Mouse (Mus musculus): ENCODE results near the gene Bsn. TPM values are rescaled to one million over a fixed set of nuclear protein-coding genes. Genes with fewer than 3 reads are reported as not detected.

Gene Bsn
- total and polyA plus RNA-seq, 2 experiments: under 0.01 TPM

GRCm38 (mm10) chr9:108146451-108146850, 43.7 kb downstream of the Bsn start:
- Histone ChIP-seq H3K27ac (replicated peaks; ENCODE audit: insufficient read depth, low read depth, low read length) (no peak overlapping the region), H3K79me2 (ENCODE audit: control insufficient read depth, insufficient read depth, low read length) (no peaks in the 10 kb centered on the region), H3K36me3 (ENCODE audit: control insufficient read depth, insufficient read depth, low read length) (no peaks in the 10 kb centered on the region), H3K27me3 (ENCODE audit: control insufficient read depth, insufficient read depth, low read length) (no peaks in the 10 kb centered on the region), H3K4me3 (ENCODE audit: insufficient read depth, low read depth, low read length) (no peak overlapping the region), H3K4me1 (ENCODE audit: control insufficient read depth, insufficient read depth, low read length) (no peaks in the 10 kb centered on the region), H3K9ac (ENCODE audit: low read depth, low read length) (no peak overlapping the region)
- WGBS: 68% methylated on average over 4 of the region's 4 CpGs
- TF ChIP-seq POLR2A (IDR thresholded peaks at IDR 0.05; ENCODE audit: extremely low read depth, insufficient read depth, low read length): no peak
- no peak for DNase-seq (ENCODE audit: extremely low read depth, low read depth, low spot score)

GRCm38 (mm10) chr9:108145740-108146139, 44.4 kb downstream of the Bsn start:
- 77% methylated on average over 6 of the region's 6 CpGs for WGBS

GRCm38 (mm10) chr9:108144371-108145270, 45.6 kb downstream of the Bsn start:
- WGBS: 83% methylated on average over 17 of the region's 17 CpGs
- H3K4me1 ChIP-seq (ENCODE audit: control insufficient read depth, insufficient read depth, low read length): no peaks in the 10 kb centered on the region
- no peak overlapping the region for H3K9ac ChIP-seq (ENCODE audit: low read depth, low read length)
- TF ChIP-seq POLR2A (IDR thresholded peaks at IDR 0.05; ENCODE audit: extremely low read depth, insufficient read depth, low read length) (no peak), CTCF (IDR thresholded peaks at IDR 0.05; ENCODE audit: low read depth, low read length) (no peak)
- DNase-seq (ENCODE audit: extremely low read depth, low read depth, low spot score): no peak
- no peaks in the 10 kb centered on the region for H3K36me3 ChIP-seq (ENCODE audit: control insufficient read depth, insufficient read depth, low read length)
- no peaks in the 10 kb centered on the region for H3K79me2 ChIP-seq (ENCODE audit: control insufficient read depth, insufficient read depth, low read length)
- H3K27me3 ChIP-seq (ENCODE audit: control insufficient read depth, insufficient read depth, low read length): no peaks in the 10 kb centered on the region
- H3K4me3 ChIP-seq (ENCODE audit: insufficient read depth, low read depth, low read length): no peak overlapping the region
- H3K27ac ChIP-seq (replicated peaks; ENCODE audit: insufficient read depth, low read depth, low read length): no peak overlapping the region

More at GRCm38 (mm10) chr9:108145740-108146139, 44.4 kb downstream of the Bsn start:
- Histone ChIP-seq H3K79me2 (ENCODE audit: control insufficient read depth, insufficient read depth, low read length) (no peaks in the 10 kb centered on the region), H3K9ac (ENCODE audit: low read depth, low read length) (no peak overlapping the region), H3K36me3 (ENCODE audit: control insufficient read depth, insufficient read depth, low read length) (no peaks in the 10 kb centered on the region), H3K27me3 (ENCODE audit: control insufficient read depth, insufficient read depth, low read length) (no peaks in the 10 kb centered on the region), H3K27ac (replicated peaks; ENCODE audit: insufficient read depth, low read depth, low read length) (no peak overlapping the region), H3K4me1 (ENCODE audit: control insufficient read depth, insufficient read depth, low read length) (no peaks in the 10 kb centered on the region), H3K4me3 (ENCODE audit: insufficient read depth, low read depth, low read length) (no peak overlapping the region)
- no peak for DNase-seq (ENCODE audit: extremely low read depth, low read depth, low spot score)
- TF ChIP-seq POLR2A (IDR thresholded peaks at IDR 0.05; ENCODE audit: extremely low read depth, insufficient read depth, low read length): no peak
- TF ChIP-seq CTCF (IDR thresholded peaks at IDR 0.05; ENCODE audit: low read depth, low read length): no peak

- H3K79me2 ChIP-seq (ENCODE audit: control insufficient read depth, insufficient read depth, low read length): no peaks in the 10 kb centered on the region
- H3K27me3 ChIP-seq (ENCODE audit: control insufficient read depth, insufficient read depth, low read length): no peaks in the 10 kb centered on the region
- TF ChIP-seq CTCF (IDR thresholded peaks at IDR 0.05; ENCODE audit: low read depth, low read length) (no peak), POLR2A (IDR thresholded peaks at IDR 0.05; ENCODE audit: extremely low read depth, insufficient read depth, low read length) (no peak)
- H3K36me3 ChIP-seq (ENCODE audit: control insufficient read depth, insufficient read depth, low read length): no peaks in the 10 kb centered on the region
- no peak overlapping the region for H3K27ac ChIP-seq (replicated peaks; ENCODE audit: insufficient read depth, low read depth, low read length)
- no peak for DNase-seq (ENCODE audit: extremely low read depth, low read depth, low spot score)
- H3K4me3 ChIP-seq (ENCODE audit: insufficient read depth, low read depth, low read length): no peak overlapping the region
- WGBS: 95% methylated on average over 2 of the region's 2 CpGs
- H3K9ac ChIP-seq (ENCODE audit: low read depth, low read length): no peak overlapping the region
- H3K4me1 ChIP-seq (ENCODE audit: control insufficient read depth, insufficient read depth, low read length): no peaks in the 10 kb centered on the region
Measured at GRCm38 (mm10) chr9:108143470-108143869, 46.7 kb downstream of the Bsn start.

GRCm38 (mm10) chr9:108141387-108141786, 48.8 kb downstream of the Bsn start:
- Histone ChIP-seq H3K4me1 (ENCODE audit: control insufficient read depth, insufficient read depth, low read length) (no peaks in the 10 kb centered on the region), H3K79me2 (ENCODE audit: control insufficient read depth, insufficient read depth, low read length) (no peaks in the 10 kb centered on the region), H3K36me3 (ENCODE audit: control insufficient read depth, insufficient read depth, low read length) (no peaks in the 10 kb centered on the region), H3K27me3 (ENCODE audit: control insufficient read depth, insufficient read depth, low read length) (no peaks in the 10 kb centered on the region), H3K27ac (replicated peaks; ENCODE audit: insufficient read depth, low read depth, low read length) (no peak overlapping the region), H3K4me3 (ENCODE audit: insufficient read depth, low read depth, low read length) (no peak overlapping the region), H3K9ac (ENCODE audit: low read depth, low read length) (no peak overlapping the region)
- no peak for DNase-seq (ENCODE audit: extremely low read depth, low read depth, low spot score)
- 91% methylated on average over 10 of the region's 10 CpGs for WGBS
- TF ChIP-seq CTCF (IDR thresholded peaks at IDR 0.05; ENCODE audit: low read depth, low read length): no peak
- TF ChIP-seq POLR2A (IDR thresholded peaks at IDR 0.05; ENCODE audit: extremely low read depth, insufficient read depth, low read length): no peak
